Mouse (Mus musculus) heart, postnatal 10 days (tissue): ENCODE data around the gene Lztfl1. TPM values are rescaled to one million over a fixed set of nuclear protein-coding genes. Genes with fewer than 3 reads are reported as not detected.
A peak's percentile ranks its signal among the peaks of the same experiment; 100 is the strongest.
"Not testable (repeated sequence)": the region's sequence is repeated elsewhere in the genome, so short reads cannot be mapped to it uniquely, and the experiment has no call there.

Experiments used
- DNase-seq, 2 experiments: peaks; one replicate each; pipeline ENCODE4 v3.0.0; 2021
- intact Hi-C: fragments of 180-260 bp; cut with DNase I; formaldehyde crosslinking; loops from one replicate; pipeline ENCODE4 v1.15.1; 2025
- total RNA-seq, 2 experiments: library from RNA; stranded (reverse); gene quantifications; 2 replicates each; pipeline ENCODE4 v1.2.3; 2021

Lztfl1 gene
- total RNA-seq, 2 experiments from 2014 or later: 38.3 to 42.2 TPM

DNA sequence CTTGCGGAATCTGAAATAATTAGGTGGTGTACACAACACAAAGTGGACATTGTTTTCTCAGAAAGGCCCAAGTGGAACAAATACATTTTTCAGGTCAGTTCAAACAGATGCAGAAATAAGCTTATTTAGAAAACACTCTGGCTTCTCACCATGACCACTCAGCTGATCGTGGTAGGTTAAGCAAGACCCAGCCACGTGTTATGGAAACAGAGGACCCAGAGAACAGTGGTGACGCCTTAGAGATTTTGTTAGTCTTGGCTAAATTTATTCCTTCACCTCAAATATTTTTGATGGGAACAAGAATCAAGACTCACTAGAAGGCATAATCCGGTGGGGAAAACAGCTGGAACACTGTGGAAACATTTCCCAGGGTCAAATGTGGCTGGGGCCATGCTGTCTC lies 31.3 kb downstream of the Lztfl1 start:
- intact Hi-C loops: no loop called here
- DNase-seq: no peak

DNA sequence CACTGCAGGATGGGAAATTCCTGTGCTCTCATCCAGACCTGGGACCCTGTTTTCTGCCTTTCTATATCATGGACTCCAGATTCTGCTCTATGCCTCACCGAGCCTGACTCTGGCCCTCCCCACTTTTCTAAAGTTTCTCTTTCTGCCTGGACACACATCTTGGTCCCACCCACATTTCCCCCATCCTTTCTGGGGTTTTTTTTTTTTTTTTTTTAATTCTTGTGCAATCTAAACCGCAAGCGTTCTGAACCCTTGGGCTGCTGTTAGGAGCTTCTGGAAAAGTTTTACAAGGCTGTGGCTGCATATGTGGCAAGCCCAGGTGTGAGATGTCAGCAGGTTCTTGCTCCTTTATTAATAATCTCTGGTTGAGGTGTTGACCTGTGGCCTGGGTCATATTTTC lies 33.8 kb downstream of the Lztfl1 start:
- DNase-seq: no peak
- intact Hi-C loops: no loop called here

DNA sequence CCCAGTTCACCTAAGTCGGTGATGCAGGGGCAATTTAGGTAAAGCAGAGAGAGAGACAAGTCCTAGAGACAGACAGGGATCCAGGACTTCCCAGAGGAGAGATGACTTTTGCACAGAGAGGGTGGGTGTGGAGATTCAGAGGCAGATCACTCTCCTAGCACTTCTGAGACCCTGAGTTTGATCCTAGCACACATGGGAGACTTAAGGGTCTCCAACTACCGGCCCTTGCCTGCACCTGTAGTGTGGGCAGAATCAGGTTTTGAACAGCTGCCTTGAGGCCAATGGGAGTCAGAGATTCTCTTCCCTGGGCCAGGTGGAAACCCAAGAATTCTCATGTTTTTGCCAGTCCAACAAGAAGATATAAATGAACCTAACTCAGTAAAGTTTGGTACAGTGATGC lies 38.3 kb downstream of the Lztfl1 start:
- DNase-seq: no peak
- intact Hi-C loops: no loop called here

DNA sequence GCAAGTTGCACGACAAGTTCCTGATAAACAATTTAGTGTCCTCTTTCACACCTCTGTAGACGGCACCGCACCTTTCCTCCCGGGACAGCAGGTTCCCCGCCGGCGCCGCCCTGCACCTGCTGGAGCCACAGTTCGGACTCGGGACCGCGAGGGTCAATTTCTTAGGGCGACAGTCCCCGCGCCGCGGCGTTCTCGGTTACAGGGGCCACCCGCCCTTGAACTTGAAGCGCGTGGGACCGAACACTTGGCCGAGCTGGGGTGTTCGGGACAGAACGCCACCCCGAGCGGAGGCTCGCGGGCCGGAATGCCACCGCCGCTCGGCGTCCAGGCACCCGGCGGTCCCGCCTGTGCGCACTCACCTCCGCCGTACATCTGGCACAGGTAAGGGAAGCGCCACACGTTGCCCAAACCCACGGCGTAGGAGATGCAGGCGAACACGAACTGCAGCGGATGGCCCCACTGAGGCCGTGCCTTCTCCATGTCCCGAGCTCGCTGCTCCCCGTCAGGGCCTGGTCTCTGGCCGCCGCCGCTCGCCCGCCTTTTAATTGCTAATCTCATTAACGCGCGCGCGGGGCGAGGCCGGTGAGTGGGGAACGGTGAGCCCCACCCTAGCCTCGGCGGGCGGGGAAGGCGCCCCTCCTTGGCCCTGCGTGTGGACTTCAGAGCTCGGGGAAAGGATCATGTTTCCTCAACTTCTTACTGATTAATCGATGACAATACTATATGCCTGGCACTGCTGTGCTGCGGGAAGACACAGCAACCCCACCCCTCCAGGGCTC lies 39.0 kb downstream of the Lztfl1 start, which contains the start of the genes Ccr9 and Slc6a20a:
Gene Ccr9, plus strand, starts transcription at position 113 of the 779 bp plus-strand sequence.
Gene Slc6a20a, minus strand, starts transcription at position 559 of the 779 bp plus-strand sequence.
- intact Hi-C loops: no loop called here
- DNase-seq: no peak

DNA sequence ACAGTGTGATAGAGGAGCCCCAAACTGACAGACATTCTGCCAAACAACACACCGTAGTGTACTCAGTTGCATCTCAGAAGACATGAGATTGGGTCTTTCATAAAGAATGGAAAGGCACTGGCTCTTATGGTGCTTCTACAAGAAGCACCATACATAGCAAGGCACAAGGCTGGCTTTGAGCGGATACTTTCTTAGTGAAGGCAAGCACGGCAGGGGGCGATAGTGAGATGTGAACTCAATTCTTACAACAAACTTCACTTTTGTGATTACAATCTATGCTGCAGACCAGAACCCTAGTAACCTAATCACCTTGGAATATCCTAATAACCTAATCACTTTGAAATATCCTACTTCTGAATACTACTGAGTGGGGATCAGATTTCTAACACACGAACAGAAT lies 51.9 kb downstream of the Lztfl1 start:
- intact Hi-C loops: no loop called here

DNA sequence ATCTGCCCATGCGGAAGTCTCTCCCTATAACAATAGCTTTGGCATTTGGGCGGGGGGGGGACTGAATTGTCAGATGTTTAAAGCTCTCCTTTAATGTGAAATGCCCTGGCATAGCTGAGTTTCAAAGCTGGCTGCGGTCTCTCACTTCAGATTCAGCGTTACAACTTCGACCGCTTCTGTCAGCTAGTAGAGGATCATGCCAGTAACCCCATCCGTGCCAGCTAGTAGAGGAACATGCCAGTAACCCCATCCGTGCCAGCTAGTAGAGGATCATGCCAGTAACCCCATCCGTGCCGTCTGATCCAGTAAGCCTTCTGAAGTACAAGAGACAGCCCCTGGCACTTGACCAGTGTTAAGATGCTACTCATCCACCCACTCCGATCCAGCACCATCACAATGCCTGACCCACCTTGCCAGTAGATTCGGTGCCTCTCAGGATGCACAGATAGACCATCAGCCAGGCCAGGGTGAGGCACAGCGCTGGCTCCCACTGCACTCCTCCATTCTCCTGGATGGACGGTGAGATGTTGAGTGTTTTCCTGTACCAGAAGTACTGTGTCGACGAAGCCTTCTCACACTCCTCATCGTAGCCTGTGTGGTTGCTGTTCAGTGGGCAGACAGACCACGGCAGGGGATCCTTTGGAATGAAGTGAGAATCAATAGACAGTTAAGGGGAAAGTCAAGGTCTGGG lies 57.4 kb downstream of the Lztfl1 start:
- DNase-seq, intact Hi-C loops: not testable (repeated sequence)

More for the DNA sequence above, 51.9 kb downstream of the Lztfl1 start:
- peak; percentile 13 to 45 for DNase-seq

DNA sequence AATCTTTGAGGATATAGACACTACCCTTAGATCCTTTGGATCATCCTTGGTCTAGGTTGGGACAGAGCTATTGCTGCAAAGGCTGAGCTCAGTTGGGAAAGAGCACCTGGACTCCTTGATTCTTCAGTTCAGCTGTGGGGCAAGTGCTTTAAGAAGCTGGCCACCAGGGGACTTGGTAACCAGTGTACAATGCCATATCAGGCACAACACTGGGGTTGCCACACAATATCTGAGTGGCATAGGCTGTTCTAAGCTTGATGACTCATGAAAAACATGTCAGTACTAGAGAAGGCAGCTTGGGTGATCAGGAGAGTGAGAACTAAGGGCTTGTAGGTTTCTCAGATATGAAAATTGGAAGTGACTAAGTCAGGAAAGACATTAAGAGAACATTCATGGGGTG lies 58.5 kb downstream of the Lztfl1 start:
- intact Hi-C loops: no loop called here

DNA sequence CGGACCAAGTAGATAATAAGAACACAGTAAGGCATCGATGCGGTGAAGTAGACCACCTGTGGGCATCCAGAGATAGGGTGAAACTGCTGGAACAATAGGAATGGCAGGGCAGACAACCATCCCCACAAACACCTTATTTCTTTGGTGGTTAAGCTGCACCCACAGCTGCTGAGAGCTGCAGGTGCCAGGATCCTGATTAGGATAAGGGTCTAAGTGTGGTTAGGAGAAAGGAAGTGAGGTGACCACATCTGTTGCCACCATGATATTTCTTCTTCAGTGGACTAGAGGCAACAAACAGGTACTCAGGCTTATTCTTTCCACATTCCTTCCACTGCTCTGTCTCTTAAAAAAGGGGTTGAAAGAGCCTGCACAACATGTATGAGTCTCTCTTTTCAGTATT lies 60.0 kb downstream of the Lztfl1 start:
- intact Hi-C loops: no loop called here
- no peak for DNase-seq

More for the DNA sequence above, 58.5 kb downstream of the Lztfl1 start:
- DNase-seq: no peak

DNA sequence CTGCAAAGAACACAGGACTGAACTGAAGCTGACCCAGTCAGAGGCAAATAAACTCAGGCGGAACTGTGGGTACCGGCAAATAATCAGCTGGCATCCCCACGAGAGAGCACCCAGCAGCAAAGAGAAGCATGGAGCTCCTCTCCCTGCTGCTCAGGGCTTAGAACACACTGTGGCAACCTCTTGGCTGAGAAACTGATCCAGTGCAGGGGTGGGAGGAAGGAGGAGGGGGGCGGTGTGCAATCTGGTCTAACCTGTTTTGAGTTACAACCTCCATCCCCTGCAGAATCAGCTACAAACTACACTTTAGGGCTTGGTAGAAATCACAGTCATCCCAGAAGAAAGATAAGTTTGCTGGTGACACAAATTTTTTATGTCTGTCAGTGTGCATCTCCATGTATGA lies 66.1 kb downstream of the Lztfl1 start:
- intact Hi-C loops: no loop called here
- no peak for DNase-seq

DNA sequence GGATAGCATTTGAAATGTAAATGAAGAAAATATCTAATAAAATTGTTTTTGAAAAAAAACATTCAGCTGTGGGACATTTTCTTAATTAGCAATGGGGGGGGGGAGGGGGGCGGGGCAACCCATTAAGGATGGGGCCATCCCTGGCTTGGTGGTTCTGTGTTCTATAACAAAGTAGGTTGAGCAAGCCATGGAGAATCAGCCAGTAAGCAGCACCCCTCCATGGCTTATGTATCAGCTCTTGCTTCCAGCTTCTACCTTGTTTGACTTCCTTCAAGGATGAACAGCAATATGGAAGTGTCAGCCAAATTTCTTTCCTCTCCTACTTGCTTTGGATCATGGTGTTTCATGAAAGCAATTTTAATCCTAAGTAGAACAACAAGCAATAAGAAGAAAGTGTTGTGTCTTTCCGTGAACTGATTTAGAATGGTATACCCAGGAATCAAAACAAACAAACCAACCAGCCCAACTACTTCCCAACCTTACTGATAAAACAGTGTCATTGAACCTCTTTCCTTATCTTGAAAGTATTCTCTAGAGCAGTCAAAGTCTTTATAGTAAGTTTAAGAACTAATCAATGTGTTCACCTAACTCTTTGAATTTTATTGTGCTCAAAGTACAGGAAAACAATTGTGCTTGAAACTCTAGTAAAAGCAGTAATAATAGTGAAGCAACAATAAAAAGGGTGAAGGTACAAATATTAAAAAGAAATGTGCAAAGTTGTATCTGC lies 67.5 kb downstream of the Lztfl1 start:
- DNase-seq: no peak
- intact Hi-C loops: no loop called here

Other genes with a start within 250 kb of the Lztfl1 start
- 10 to 100 TPM; 49.6 to 53.5 TPM for gene Limd1, start 239.0 kb downstream of the Lztfl1 start, total RNA-seq
- 10 to 100 TPM; 43.5 to 45.3 TPM for gene Sacm1l, start 187.9 kb downstream of the Lztfl1 start, total RNA-seq
- not detected for gene Slc6a20b, start 85.1 kb downstream of the Lztfl1 start, total RNA-seq
- gene Ccr9, start 39.3 kb downstream of the Lztfl1 start, total RNA-seq: under 1 TPM; 0.42 to 0.62 TPM
- not detected for gene Slc6a20a, start 38.8 kb downstream of the Lztfl1 start, total RNA-seq
- gene Cxcr6, start 88.8 kb upstream of the Lztfl1 start, total RNA-seq: not detected
- gene Fyco1, start 134.2 kb upstream of the Lztfl1 start, total RNA-seq: 100 to 1,000 TPM; 206 to 217 TPM
- not detected for gene Xcr1, start 144.3 kb upstream of the Lztfl1 start, total RNA-seq